Mouse (Mus musculus) lung, embryonic 14.5 days (tissue): ENCODE measurements at regions not wholly inside any gene's neighbourhood (a gene's known extent, or its start where the extent isn't known, plus 50 kb on each side); places are given as distances from the start of the nearest gene placed in this dataset.

Source experiments
- ATAC-seq: fragments of 200-750 bp; cut with Nextera tagmentation; 2 replicates; pipeline ENCODE4 v1.8.0; 2017; ENCODE audit warnings: mild to moderate bottlenecking, moderate TSS enrichment, moderate library complexity; ENCODE audit not compliant: insufficient read depth
- DNase-seq: peaks from one replicate; pipeline ENCODE4 v3.0.0-alpha.2; 2015
- H3K27ac ChIP-seq: fragments of 300-500 bp; sonication (generic); 2 replicates; pipeline ENCODE4 v1.5.1; 2014; ENCODE audit warnings: low read depth, mild to moderate bottlenecking, moderate library complexity
- H3K27me3 ChIP-seq: fragments of 300-500 bp; sonication (generic); 2 replicates; pipeline ENCODE4 v1.6.1; 2014; ENCODE audit warnings: low read length, control low read depth; ENCODE audit not compliant: insufficient read depth
- H3K36me3 ChIP-seq: fragments of 300-500 bp; sonication (generic); 2 replicates; pipeline ENCODE4 v1.6.1; 2014; ENCODE audit warnings: control low read depth; ENCODE audit not compliant: insufficient read depth
- H3K4me1 ChIP-seq: fragments of 300-500 bp; sonication (generic); 2 replicates; pipeline ENCODE4 v1.6.1; 2014; ENCODE audit warnings: antibody characterized with exemption, control low read depth; ENCODE audit not compliant: insufficient read depth
- H3K4me2 ChIP-seq: fragments of 300-500 bp; sonication (generic); 2 replicates; pipeline ENCODE4 v1.6.1; 2014; ENCODE audit warnings: mild to moderate bottlenecking
- H3K4me3 ChIP-seq: fragments of 300-500 bp; sonication (generic); 2 replicates; pipeline ENCODE4 v1.5.1; 2014; ENCODE audit warnings: low read depth, low read length
- H3K9ac ChIP-seq: fragments of 300-500 bp; sonication (generic); 2 replicates; pipeline ENCODE4 v1.6.1; 2014
- H3K9me3 ChIP-seq: fragments of 300-500 bp; sonication (generic); 2 replicates; pipeline ENCODE4 v1.6.1; 2016; ENCODE audit warnings: low read depth, low read length, control low read depth
- CTCF ChIP-seq: IDR thresholded peaks from 2 replicates; pipeline ENCODE4 v1.5.1; 2016; ENCODE audit warnings: antibody characterized with exemption, low read depth
- WGBS: fragments of 180-500 bp; shearing (Covaris S2); extraction: QIAGEN DNeasy Blood & Tissue Kit; methylation state at CpG from one replicate; pipeline ENCODE4 v1.1.7; 2014; 5-methylcytosine and 5-hydroxymethylcytosine counted together

DNA sequence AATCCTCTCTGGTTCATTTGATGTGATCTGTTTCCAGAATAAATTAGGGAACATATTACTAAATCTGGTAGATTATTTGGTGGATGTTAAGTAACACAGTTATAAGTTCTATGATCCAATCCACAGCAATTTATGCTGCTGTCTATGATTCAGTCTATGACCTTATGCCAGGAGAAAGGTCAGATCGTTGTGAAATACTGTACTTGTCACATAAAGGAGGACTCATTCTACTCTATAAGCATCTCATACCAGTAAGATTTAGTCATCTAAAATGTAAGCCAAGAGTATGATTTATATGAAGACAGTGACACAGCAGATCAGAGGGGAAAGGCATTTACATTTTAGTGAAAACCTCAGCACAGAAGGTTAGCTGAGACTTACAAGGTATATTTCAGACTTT, 1677.5 kb upstream of the Pcdh10 start:
- no peak overlapping the region for H3K9ac ChIP-seq
- no peaks in the 10 kb centered on the region for H3K36me3 ChIP-seq
- H3K4me3 ChIP-seq, result no peak overlapping the region
- no peak overlapping the region for H3K27ac ChIP-seq
- DNase-seq (no peak), ATAC-seq (no peak)
- WGBS, result 82% methylated on average over 1 of the region's 1 CpGs
- no peak overlapping the region for H3K4me2 ChIP-seq
- no peak for TF ChIP-seq CTCF
- no peaks in the 10 kb centered on the region for H3K4me1 ChIP-seq
- no peaks in the 10 kb centered on the region for H3K27me3 ChIP-seq
- H3K9me3 ChIP-seq, result no peaks in the 10 kb centered on the region

DNA sequence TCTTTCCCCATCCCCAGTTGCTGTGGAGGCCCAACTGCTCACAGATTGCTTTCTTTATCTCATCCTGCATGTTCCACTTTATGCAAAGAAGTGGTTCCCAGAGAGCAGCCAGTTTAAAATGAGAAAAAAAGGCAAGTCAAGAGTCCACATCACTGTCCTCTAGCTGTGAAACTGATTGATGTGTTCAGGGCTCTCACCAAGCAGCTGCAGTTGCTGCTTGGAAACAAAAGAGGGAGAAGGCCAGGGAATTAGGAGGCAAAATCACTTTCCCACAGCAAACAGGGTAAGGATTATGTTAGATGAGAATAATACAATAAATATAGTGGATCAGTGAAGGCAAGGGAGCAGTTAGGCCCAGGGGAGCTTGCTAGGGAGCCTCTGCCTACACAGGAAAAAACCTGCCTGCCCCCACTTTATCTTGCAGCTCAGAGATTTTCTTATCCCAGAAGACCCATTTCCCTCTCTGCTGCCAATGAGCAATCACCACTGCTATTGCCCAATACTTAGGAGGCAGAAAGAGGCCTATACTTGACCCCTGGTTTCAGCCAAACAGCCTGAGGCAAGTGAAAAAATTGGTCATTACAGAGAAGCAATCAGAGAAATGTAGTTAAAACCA, 1658.3 kb upstream of the Pcdh10 start:
- Histone ChIP-seq H3K9ac (no peak overlapping the region), H3K9me3 (no peaks in the 10 kb centered on the region), H3K36me3 (no peaks in the 10 kb centered on the region), H3K27me3 (no peaks in the 10 kb centered on the region), H3K27ac (no peak overlapping the region), H3K4me3 (no peak overlapping the region), H3K4me2 (no peak overlapping the region), H3K4me1 (no peaks in the 10 kb centered on the region)
- DNase-seq, result peak; percentile 0
- no peak for ATAC-seq
- TF ChIP-seq CTCF, result no peak
